Mouse (Mus musculus): ENCODE results near the gene Map10.

DNA sequence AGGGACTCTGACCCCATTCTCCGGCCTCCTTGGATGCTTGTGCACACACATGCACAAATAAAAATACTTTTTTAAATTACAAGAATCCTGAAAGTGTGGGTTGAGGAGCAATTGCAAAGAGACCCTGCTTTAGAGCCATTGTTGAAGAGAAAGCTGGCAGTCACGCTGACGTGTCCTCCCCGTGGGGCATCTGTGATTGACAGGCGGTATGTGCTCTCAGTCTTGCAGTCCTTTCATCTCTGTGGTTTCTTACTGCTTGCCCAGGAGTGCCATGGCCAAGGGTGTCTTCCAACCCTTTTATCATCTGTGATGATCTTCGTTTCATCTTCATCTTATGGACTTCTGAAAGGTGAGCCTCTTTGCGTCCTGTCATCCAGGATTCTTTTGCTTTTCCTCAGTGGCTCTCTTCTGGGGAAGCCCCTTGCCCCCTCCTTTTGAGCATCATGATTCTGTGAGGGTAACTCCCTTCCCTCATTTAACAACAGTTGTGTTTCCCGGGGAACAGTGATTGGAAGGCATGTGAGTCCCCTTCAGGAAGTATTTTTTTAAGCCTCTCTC lies 11.3 kb downstream of the Map10 start:
- TF ChIP-seq CTCF (IDR thresholded peaks at IDR 0.05; ENCODE audit: borderline replicate concordance, extremely low read depth, insufficient read depth, insufficient read length) (no peak), POLR2A (IDR thresholded peaks at IDR 0.05; ENCODE audit: borderline replicate concordance, extremely low read depth, insufficient read depth, insufficient read length, poor library complexity, severe bottlenecking) (no peak)
